29 mouse cellular contexts compared by ENCODE assay signal in the genomic region with DNA sequence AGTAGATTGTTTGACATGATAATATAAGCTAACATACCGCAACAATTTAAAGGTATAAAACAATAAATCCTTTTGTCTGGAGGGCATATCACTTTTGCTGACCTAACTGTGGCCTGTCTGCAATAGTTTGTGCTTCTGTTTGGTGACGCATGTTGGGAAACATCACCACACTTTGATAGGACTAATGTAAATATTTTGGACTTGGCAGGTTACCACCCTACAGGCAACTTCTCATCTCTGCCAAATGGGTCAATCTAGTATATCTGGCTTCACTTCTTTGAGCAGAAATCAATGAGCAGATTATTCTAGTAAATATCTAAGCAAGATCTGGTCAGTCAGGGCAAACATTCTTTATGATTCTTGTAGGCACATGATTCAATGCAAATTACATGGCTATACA.
"Had no signal": no experiment of that assay in that cellular context is flagged by ENCODE, and none has a peak within 500 bp of the region (broad histone marks: within the 10 kb centered on the region; RNA-seq: fewer than 3 reads in every experiment).

No protein-coding gene starts in this region.

- ATAC-seq: forebrain, embryonic 13.5 days; forebrain, embryonic 14.5 days; forebrain, embryonic 15.5 days; forebrain, embryonic 16.5 days; forebrain, postnatal 0 days had no signal

- H3K9me3 ChIP-seq: embryonic facial prominence, embryonic 10.5 days; embryonic facial prominence, embryonic 12.5 days; embryonic facial prominence, embryonic 13.5 days; embryonic facial prominence, embryonic 15.5 days; forebrain, embryonic 10.5 days; forebrain, embryonic 12.5 days; forebrain, embryonic 13.5 days; forebrain, embryonic 15.5 days had no signal

- H3K27me3 ChIP-seq: embryonic facial prominence, embryonic 12.5 days; embryonic facial prominence, embryonic 13.5 days; embryonic facial prominence, embryonic 15.5 days; forebrain, embryonic 12.5 days; forebrain, embryonic 13.5 days; forebrain, embryonic 15.5 days had no signal

- H3K36me3 ChIP-seq: embryonic facial prominence, embryonic 10.5 days; embryonic facial prominence, embryonic 12.5 days; embryonic facial prominence, embryonic 13.5 days; embryonic facial prominence, embryonic 15.5 days; forebrain, embryonic 10.5 days; forebrain, embryonic 12.5 days; forebrain, embryonic 15.5 days had no signal

- DNase-seq: cerebellum, adult 2 months; cerebellum, adult 8-10 months; cerebellum, adult 9-10 months; cerebellum, adult 9-11 months; cerebellum, postnatal 10 days; cerebellum, postnatal 14 days; cerebellum, postnatal 25 days; cerebellum, postnatal 36 days; embryo, embryonic 11 days; forebrain, postnatal 0 days; gastrocnemius, adult 2 months; gastrocnemius, postnatal 10 days; gastrocnemius, postnatal 14 days; gastrocnemius, postnatal 25 days; gastrocnemius, postnatal 36 days; heart, adult 11 months; heart, adult 18-20 months; heart, adult 2 months had no signal

- H3K4me3 ChIP-seq: embryonic facial prominence, embryonic 10.5 days; embryonic facial prominence, embryonic 12.5 days; embryonic facial prominence, embryonic 13.5 days; embryonic facial prominence, embryonic 15.5 days; erythroblast, embryonic 14.5 days; forebrain, embryonic 10.5 days; forebrain, embryonic 12.5 days; forebrain, embryonic 13.5 days; forebrain, embryonic 15.5 days; gastrocnemius, adult 2 months; heart, adult 2 months had no signal

- H3K4me1 ChIP-seq: embryonic facial prominence, embryonic 10.5 days; embryonic facial prominence, embryonic 12.5 days; embryonic facial prominence, embryonic 13.5 days; embryonic facial prominence, embryonic 15.5 days; forebrain, embryonic 10.5 days; forebrain, embryonic 12.5 days; forebrain, embryonic 13.5 days; forebrain, embryonic 15.5 days had no signal

- H3K4me2 ChIP-seq: embryonic facial prominence, embryonic 12.5 days; embryonic facial prominence, embryonic 13.5 days; embryonic facial prominence, embryonic 15.5 days; forebrain, embryonic 12.5 days; forebrain, embryonic 13.5 days; forebrain, embryonic 15.5 days had no signal

- H3K27ac ChIP-seq: embryonic facial prominence, embryonic 10.5 days; embryonic facial prominence, embryonic 12.5 days; embryonic facial prominence, embryonic 13.5 days; embryonic facial prominence, embryonic 15.5 days; forebrain, embryonic 10.5 days; forebrain, embryonic 12.5 days; forebrain, embryonic 13.5 days; forebrain, embryonic 15.5 days; gastrocnemius, adult 2 months; heart, adult 2 months had no signal

- H3K9ac ChIP-seq: embryonic facial prominence, embryonic 12.5 days; embryonic facial prominence, embryonic 13.5 days; embryonic facial prominence, embryonic 15.5 days; forebrain, embryonic 12.5 days; forebrain, embryonic 13.5 days; forebrain, embryonic 15.5 days; forebrain, postnatal 0 days had no signal
